Mouse (Mus musculus) macrophage (primary cell): ENCODE results near the gene Klhdc7b. TPM values are rescaled to one million over a fixed set of nuclear protein-coding genes. Genes with fewer than 3 reads are reported as not detected.

Source experiments
- H3K27ac ChIP-seq: fragments of 350-480 bp; formaldehyde crosslinking; 2 replicates; pipeline ENCODE4 v1.9.0; 2021
- H3K36me3 ChIP-seq: fragments of 350-480 bp; formaldehyde crosslinking; 2 replicates; pipeline ENCODE4 v1.9.0; 2021; ENCODE audit errors: inconsistent target
- H3K4me3 ChIP-seq: fragments of 350-480 bp; formaldehyde crosslinking; 2 replicates; pipeline ENCODE4 v1.9.0; 2021; ENCODE audit errors: inconsistent target
- H3K79me2 ChIP-seq: fragments of 350-480 bp; formaldehyde crosslinking; 2 replicates; pipeline ENCODE4 v1.9.0; 2021; ENCODE audit errors: inconsistent target
- WGBS: methylation state at CpG from one replicate; pipeline ENCODE4 v1.1.7; 2026; ENCODE audit warnings: inconsistent platforms; ENCODE audit not compliant: missing documents; 5-methylcytosine and 5-hydroxymethylcytosine counted together
- polyA plus RNA-seq: library from polyadenylated mRNA; stranded (reverse); fragments of 250-400 nt; gene quantifications from 3 replicates; pipeline ENCODE4 v1.2.4, GENCODE M21; 2018; ENCODE audit warnings: inconsistent platforms

Gene Klhdc7b
- polyA plus RNA-seq, 1 experiment from 2014 or later: not detected

DNA sequence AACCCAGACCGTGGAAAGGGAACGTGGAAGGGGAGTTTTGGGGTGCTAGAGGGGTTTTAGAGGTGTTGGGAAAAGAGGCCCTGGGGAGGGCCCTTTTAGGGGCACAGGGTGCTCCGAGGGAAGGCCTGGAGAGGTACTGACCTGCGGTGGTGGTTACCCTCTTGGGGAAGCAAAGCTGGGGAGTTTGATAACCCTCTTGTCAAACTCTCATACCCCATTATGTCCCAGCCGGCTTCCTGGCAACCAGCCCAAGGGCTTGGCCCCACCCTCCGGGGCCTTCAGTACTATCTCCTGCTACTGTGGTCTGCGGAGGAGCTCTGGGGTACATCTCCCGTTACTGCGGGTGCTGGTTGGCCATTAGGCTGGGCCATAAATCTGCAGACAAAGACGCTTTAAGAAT lies 5.3 kb upstream of the Klhdc7b start:
- 14% methylated on average over 9 of the region's 10 CpGs for WGBS
- no peaks in the 10 kb centered on the region for H3K36me3 ChIP-seq
- no peak overlapping the region for H3K4me3 ChIP-seq
- no peak overlapping the region for H3K27ac ChIP-seq
- H3K79me2 ChIP-seq: no peaks in the 10 kb centered on the region

DNA sequence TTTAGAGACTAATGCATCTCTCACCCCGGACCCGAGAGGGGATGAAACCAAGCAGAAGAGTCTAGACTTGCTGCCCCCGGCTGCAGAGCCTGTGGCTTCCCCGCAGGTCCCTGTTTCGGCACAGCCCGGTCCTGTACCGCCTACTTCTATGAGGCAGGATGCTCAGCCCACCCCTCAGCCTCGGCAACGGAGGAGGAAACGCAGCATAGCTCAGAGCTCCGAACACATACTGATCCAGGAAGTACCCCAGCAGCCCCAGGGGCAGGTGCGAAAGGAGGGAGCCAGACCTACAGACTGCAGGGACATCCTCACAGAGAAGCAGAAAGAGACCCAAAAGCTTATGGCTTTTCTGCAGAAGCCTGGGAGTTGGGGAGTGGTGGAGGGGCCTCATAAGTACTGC lies 2.4 kb downstream of the Klhdc7b start:
- WGBS: 14% methylated on average over 12 of the region's 12 CpGs

DNA sequence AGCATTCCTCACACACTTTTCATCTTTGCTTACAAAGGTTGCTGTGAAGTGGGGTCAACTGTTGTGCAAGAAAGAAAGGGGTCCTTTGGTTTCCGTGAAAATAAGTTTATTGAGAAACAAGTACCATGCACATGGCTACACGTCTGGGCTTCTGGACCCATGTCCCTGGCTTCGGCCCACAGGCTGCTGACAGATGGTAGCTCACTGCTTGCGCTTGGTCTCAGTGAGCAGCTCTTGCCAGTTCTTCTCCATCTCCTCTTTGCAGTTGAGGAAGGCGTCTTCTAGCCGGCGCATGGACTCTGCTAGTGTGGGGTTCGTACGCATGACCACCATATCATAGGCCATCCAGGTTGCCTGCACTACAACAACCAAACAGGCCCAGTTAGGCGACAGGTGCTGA lies 5.4 kb downstream of the Klhdc7b start:
- Histone ChIP-seq H3K36me3 (no peaks in the 10 kb centered on the region), H3K4me3 (no peak overlapping the region), H3K79me2 (no peaks in the 10 kb centered on the region), H3K27ac (no peak overlapping the region)
- 98% methylated on average over 10 of the region's 10 CpGs for whole genome bisulfite sequencing

More for the DNA sequence above, 2.4 kb downstream of the Klhdc7b start:
- Histone ChIP-seq H3K4me3 (no peak overlapping the region), H3K36me3 (no peaks in the 10 kb centered on the region), H3K79me2 (no peaks in the 10 kb centered on the region), H3K27ac (no peak overlapping the region)

DNA sequence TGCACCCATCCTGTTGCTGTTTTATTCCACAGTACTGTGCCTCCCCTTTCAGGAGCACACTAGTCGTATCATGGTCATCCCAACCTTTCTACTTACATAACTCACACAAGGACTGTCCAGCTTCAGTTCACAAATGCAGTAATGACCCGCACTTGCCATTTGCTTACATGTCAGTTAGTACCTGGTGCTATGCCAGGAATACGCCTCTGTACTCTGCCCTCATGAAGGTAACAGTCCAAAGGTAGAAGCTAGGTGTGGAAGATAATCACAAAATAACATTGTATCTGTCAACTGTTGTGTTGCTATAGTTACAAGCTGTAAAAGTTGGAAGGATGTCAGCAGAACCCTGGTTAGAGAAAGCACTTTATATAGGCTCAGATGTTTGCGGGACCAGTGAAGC lies 12.2 kb downstream of the Klhdc7b start:
- Histone ChIP-seq H3K36me3 (no peaks in the 10 kb centered on the region), H3K79me2 (no peaks in the 10 kb centered on the region), H3K4me3 (no peak overlapping the region), H3K27ac (no peak overlapping the region)
- 93% methylated on average over 4 of the region's 4 CpGs for WGBS

DNA sequence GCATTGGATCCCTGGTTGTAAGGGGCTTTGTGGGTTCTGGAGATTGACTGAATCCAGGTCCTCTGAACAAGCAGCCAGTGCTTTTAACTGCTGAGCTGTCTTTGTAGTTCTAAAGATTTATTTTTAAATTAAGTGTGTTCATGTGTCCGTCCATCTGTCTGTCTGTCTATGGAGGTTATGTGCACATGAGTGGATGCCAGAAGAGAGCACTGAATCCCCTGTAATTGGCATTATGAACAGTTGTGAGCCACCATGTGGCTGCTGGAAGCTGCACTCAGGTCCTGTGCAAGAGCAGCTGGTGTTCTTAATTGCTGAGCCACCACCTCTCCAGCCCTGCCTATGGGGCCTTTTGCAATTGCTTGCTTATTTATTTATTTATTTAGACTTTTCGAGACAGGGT lies 13.4 kb downstream of the Klhdc7b start:
- Histone ChIP-seq H3K4me3 (no peak overlapping the region), H3K27ac (no peak overlapping the region), H3K36me3 (no peaks in the 10 kb centered on the region), H3K79me2 (no peaks in the 10 kb centered on the region)
- 86% methylated on average over 2 of the region's 2 CpGs for whole genome bisulfite sequencing

DNA sequence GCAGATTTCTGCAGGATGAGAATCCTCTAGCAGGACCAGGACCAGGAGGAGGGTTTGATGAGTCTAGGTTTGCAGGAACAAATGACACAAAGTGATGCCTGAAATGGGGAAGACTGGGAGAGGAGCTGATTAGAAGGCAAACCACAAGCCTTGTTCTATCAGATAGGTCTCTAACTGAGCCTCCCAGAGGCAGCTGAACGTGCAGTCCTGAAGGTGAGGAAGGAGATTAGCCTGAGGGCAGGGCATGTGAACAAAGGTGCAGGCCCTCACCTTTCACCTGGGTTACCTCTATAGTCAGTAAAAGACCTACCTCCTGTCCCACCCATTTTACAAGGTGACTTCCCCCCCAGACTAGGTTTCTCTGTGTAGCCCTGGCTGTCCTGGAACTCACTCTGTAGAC lies 15.0 kb downstream of the Klhdc7b start:
- Histone ChIP-seq H3K79me2 (no peaks in the 10 kb centered on the region), H3K27ac (no peak overlapping the region), H3K36me3 (no peaks in the 10 kb centered on the region), H3K4me3 (no peak overlapping the region)
- WGBS: 89% methylated on average over 1 of the region's 1 CpGs

DNA sequence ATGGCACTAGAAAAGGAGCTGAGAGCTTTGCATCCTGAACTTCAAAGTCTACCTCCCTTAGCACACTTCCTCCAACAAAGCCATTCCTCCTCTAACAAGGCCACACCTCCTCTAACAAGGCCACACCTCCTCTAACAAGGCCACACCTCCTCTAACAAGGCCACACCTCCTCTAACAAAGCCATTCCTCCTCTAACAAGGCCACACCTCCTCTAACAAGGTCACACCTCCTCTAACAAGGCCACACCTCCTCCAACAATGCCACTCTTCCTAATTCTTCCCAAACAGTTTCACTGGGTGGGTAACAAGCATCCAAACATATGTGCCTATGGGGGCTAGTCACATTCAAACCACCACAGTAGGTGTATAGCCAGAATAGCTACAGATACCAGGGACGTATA lies 17.8 kb downstream of the Klhdc7b start:
- 100% methylated on average over 1 of the region's 1 CpGs for WGBS
- no peaks in the 10 kb centered on the region for H3K79me2 ChIP-seq
- no peak overlapping the region for H3K4me3 ChIP-seq
- no peaks in the 10 kb centered on the region for H3K36me3 ChIP-seq
- no peak overlapping the region for H3K27ac ChIP-seq

DNA sequence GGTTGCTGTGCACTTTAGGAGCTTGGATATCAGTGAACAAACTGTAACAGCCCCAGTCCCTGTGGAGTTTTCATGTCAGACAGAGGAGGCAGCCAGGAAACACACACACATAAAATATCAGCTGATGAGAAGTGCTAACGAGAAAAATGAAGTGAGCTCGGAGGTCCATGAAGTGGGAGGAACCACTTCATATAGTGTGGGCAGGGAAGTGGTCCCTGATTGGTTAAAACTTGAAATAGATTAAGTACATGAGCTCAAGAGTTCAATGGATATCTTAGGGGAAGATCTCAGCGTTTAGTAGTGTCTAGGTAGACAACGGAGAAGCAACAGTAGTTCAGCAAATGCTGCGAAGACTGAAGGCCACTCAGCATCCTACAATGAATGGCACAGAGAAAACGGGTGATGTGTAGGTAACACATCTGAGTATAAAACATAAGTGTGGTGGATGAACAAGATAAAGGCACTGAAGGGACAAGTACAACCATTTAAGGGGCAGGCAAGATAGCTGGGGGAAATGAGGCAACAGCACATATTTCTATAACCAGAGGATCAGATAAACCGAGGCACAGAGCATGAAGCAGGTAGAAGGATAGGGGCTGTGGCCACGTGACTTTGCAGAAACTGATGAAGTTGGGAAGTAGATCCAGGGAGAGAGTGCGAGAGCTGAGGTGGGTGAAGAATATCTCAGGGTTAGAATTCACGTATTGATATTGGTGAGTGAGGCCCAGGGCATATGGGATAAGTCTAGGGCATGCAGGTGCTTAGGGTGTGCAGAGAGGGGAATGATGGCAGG lies 20.3 kb downstream of the Klhdc7b start:
- no peak overlapping the region for H3K4me3 ChIP-seq
- no peaks in the 10 kb centered on the region for H3K79me2 ChIP-seq
- whole genome bisulfite sequencing: 82% methylated on average over 10 of the region's 10 CpGs

DNA sequence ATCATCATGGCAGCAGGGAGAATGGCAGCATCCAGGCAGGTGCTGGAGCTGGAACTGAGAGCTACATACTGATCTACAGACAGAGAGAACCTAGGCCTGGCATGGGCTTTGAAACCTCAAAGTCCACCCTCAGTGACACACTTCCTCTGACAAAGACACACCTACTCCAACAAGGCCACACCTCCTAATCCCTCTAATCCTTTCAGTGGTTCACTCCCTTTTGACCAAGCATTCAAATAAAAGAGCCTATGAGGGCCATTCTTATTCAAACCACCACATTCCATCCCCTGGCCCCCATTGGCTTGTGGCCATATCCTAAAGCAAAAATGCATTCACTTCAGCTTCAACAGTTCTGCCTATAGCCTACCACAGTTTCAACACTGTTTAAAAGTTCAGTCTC lies 22.0 kb downstream of the Klhdc7b start:
- no peaks in the 10 kb centered on the region for H3K79me2 ChIP-seq
- H3K36me3 ChIP-seq: no peaks in the 10 kb centered on the region
- no peak overlapping the region for H3K27ac ChIP-seq
- no peak overlapping the region for H3K4me3 ChIP-seq

More for the DNA sequence above, 20.3 kb downstream of the Klhdc7b start:
- Histone ChIP-seq H3K27ac (no peak overlapping the region), H3K36me3 (no peaks in the 10 kb centered on the region)

DNA sequence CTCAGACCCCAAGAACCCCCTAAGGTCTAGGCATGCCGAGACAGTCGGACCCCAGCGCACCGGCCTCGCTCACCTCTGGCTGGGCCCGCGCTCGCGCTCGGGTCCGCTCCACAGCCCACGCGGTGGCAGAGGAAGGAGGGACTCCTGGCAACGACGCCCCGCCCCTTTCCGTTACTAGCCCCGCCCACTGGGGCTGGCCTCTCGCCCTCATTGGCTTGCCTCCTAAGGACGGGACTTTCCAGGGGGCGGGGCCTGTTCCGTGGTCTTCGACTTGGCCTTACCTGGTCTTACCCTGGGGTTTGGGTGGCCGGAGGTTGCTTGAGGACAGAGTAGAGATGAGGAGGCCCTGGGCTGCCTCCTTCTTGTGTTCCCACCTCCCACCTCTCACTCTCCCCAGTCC lies 25.4 kb downstream of the Klhdc7b start, which contains the start of gene Syce3:
Gene Syce3 (minus strand): TSS at position 386 of the 400 bp plus-strand sequence.
- WGBS: 96% methylated on average over 7 of the region's 24 CpGs
- no peaks in the 10 kb centered on the region for H3K36me3 ChIP-seq
- no peak within 1 kb of the TSS for H3K4me3 ChIP-seq
- H3K79me2 ChIP-seq: no peaks in the 10 kb centered on the region
- H3K27ac ChIP-seq: no peak within 1 kb of the TSS

DNA sequence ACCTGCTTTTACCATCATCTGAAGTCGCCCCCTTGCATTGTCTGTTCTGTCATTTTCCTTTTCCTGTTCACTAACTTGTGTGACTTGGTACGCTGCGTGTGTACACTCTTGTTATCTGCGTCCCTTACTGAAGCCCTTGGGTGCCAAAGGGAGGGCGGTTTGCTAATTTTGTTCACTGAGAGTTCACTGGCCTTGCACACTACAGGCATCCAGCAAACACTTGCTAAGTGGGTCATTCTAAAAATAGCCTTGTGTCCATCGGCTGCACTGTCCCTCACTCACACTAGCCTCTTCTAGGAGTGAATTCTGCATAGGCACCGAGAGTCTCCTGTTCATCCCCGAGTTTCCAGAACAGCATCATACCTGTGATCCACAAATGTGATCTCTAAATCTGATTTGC lies 30.6 kb downstream of the Klhdc7b start:
- H3K36me3 ChIP-seq: no peaks in the 10 kb centered on the region
- 89% methylated on average over 8 of the region's 8 CpGs for WGBS
- H3K4me3 ChIP-seq: no peak overlapping the region
- no peaks in the 10 kb centered on the region for H3K79me2 ChIP-seq
- H3K27ac ChIP-seq: no peak overlapping the region

DNA sequence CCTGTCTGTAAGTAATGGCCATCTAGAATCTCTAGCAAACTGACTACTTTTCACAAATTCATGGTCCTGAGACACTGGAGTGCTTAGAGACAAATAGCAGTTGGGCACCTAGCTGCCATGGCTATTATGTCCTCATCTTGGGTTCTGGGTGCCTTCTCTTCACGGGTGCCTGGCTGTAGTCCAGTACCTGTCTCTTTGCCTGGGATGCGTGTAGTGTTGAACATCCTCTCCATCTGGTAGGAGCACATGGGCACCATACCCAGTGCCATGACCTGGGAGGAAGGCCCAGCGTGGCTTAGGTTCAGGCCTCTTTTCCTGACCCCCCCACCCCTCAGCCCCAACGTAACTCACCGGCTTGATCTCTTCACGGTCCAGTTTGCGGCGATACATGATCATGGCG lies 37.2 kb downstream of the Klhdc7b start:
- H3K36me3 ChIP-seq: peaks cover 13% of the 10 kb centered on the region; the same call in 1 of the 2 replicates
- H3K27ac ChIP-seq: no peak overlapping the region
- WGBS: 96% methylated on average over 7 of the region's 9 CpGs
- no peak overlapping the region for H3K4me3 ChIP-seq
- no peaks in the 10 kb centered on the region for H3K79me2 ChIP-seq

DNA sequence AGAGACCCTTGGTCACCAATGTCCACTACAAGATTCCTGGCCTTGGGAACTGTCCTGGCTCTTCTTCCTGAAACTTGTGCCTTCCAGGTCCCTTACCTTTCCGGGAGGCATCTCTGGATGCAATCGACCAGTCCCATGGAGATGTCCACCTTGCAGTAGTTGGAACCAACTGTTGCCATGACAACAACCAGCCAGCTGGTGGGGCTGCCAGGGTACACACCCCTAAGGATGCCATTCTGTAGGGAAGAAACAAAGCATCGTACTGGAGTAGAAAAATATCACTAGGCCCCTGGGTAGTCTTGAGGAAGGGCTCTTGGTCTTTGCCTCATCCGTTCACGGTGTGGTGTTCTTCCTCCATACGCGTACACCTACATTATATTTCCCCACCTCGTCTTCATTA lies 39.9 kb downstream of the Klhdc7b start:
- no peak overlapping the region for H3K4me3 ChIP-seq
- peaks cover 20% of the 10 kb centered on the region; the same call in 1 of the 2 replicates for H3K36me3 ChIP-seq
- peaks cover 12% of the 10 kb centered on the region for H3K79me2 ChIP-seq
- WGBS: 92% methylated on average over 8 of the region's 8 CpGs
- no peak overlapping the region for H3K27ac ChIP-seq

DNA sequence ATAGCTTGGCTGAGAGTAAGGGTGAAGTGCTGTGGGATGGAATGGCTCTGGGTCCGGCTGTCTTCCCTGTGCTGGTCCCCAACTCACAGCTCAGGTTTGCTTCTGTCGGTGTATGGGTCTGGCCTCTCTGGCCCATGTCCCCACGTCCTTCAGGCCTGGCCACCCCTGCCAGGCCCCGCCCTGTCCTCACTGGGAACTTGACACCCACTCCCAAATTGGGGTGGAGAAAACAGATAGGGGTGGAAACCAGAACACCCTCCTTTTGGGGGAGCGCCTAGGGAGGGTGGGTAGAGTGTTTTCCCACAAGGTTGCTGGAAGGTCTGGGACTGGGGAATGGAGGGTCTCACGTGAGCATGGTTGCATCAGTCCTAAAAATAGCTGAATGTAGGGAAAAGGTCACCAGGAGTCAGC lies 41.0 kb downstream of the Klhdc7b start, which contains the start of gene Cpt1b:
Gene Cpt1b (minus strand): TSS at position 153 of the 411 bp plus-strand sequence.
- Histone ChIP-seq H3K79me2 (peaks cover 12% of the 10 kb centered on the region), H3K27ac (no peak within 1 kb of the TSS), H3K4me3 (no peak within 1 kb of the TSS), H3K36me3 (peaks cover 20% of the 10 kb centered on the region; the same call in 1 of the 2 replicates)
- WGBS: 89% methylated on average over 5 of the region's 6 CpGs

DNA sequence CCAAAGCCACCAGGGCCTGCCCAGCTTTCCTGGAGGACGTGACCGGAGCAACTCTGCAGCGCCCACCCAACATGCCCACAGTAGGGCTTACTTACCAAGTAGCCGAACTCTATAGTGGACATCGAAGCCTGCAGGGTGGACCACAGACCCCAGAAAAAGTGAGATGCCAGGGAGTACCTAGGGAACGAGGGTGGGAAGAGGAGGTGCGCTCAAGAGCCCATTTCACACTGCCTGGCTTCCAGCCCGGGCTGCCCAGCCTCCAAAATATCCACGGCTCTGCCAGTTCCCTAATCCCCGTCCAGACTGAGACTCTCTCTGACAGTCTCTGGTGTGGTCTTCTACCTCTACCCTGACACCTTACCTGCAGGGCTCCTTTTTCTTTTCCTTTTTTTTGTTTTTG lies 42.0 kb downstream of the Klhdc7b start:
- Histone ChIP-seq H3K79me2 (peaks cover 12% of the 10 kb centered on the region), H3K36me3 (peaks cover 20% of the 10 kb centered on the region; the same call in 1 of the 2 replicates), H3K27ac (no peak overlapping the region), H3K4me3 (no peak overlapping the region)
- 94% methylated on average over 10 of the region's 10 CpGs for WGBS
